Mouse (Mus musculus) forebrain, embryonic 11.5 days (tissue): ENCODE measurements around the gene Ptpdc1. TPM values are rescaled to one million over a fixed set of nuclear protein-coding genes. Genes with fewer than 3 reads are reported as not detected.

Experiments
- ATAC-seq: fragments of 200-750 bp; cut with Nextera tagmentation; replicated peaks from 2 replicates; pipeline ENCODE4 v1.8.0; 2017; ENCODE audit warnings: moderate TSS enrichment; ENCODE audit not compliant: low FRiP score
- DNase-seq: peaks from one replicate; pipeline ENCODE4 v3.0.0-alpha.2; 2017; ENCODE audit warnings: low spot score
- H3K27ac ChIP-seq: fragments of 300-500 bp; sonication (generic); 2 replicates; pipeline ENCODE4 v1.5.1; 2014; ENCODE audit warnings: low read depth, low read length
- H3K27me3 ChIP-seq: fragments of 300-500 bp; sonication (generic); 2 replicates; pipeline ENCODE4 v1.6.1; 2014; ENCODE audit warnings: mild to moderate bottlenecking, low read length, mixed read lengths; ENCODE audit not compliant: control insufficient read depth, insufficient read depth
- H3K36me3 ChIP-seq: fragments of 300-500 bp; sonication (generic); 2 replicates; pipeline ENCODE4 v1.6.1; 2014; ENCODE audit warnings: mild to moderate bottlenecking, low read length, moderate library complexity, mixed read lengths; ENCODE audit not compliant: control insufficient read depth, insufficient read depth
- H3K4me1 ChIP-seq: fragments of 300-500 bp; sonication (generic); replicated peaks from 2 replicates; pipeline ENCODE4 v1.6.1; 2014; ENCODE audit warnings: low read length, mixed read lengths; ENCODE audit not compliant: control insufficient read depth, insufficient read depth
- H3K4me2 ChIP-seq: fragments of 300-500 bp; sonication (generic); 2 replicates; pipeline ENCODE4 v1.6.1; 2014; ENCODE audit warnings: low read depth, mild to moderate bottlenecking, low read length, moderate library complexity, mixed read lengths; ENCODE audit not compliant: severe bottlenecking
- H3K4me3 ChIP-seq: fragments of 300-500 bp; sonication (generic); 2 replicates; pipeline ENCODE4 v1.5.1; 2014; ENCODE audit warnings: low read depth, low read length
- H3K9ac ChIP-seq: fragments of 300-500 bp; sonication (generic); 2 replicates; pipeline ENCODE4 v1.6.1; 2014; ENCODE audit warnings: low read length
- H3K9me3 ChIP-seq: fragments of 300-500 bp; sonication (generic); 2 replicates; pipeline ENCODE4 v1.6.1; 2016; ENCODE audit warnings: low read length, mixed read lengths; ENCODE audit not compliant: control insufficient read depth
- WGBS: fragments of 180-500 bp; shearing (Covaris S2); extraction: QIAGEN DNeasy Blood & Tissue Kit; methylation state at CpG from one replicate; pipeline ENCODE4 v1.1.7; 2014; 5-methylcytosine and 5-hydroxymethylcytosine counted together
- polyA plus RNA-seq: library from polyadenylated mRNA; unstranded; fragments of >200 nt; fragmentation: Nextera tagmentation; extraction: Ambion mirVana; gene quantifications from 2 replicates; pipeline ENCODE4 v1.2.1, GENCODE M21; 2014

The Ptpdc1 gene
- polyA plus RNA-seq, 1 experiment from 2014 or later = 18.0 TPM

DNA sequence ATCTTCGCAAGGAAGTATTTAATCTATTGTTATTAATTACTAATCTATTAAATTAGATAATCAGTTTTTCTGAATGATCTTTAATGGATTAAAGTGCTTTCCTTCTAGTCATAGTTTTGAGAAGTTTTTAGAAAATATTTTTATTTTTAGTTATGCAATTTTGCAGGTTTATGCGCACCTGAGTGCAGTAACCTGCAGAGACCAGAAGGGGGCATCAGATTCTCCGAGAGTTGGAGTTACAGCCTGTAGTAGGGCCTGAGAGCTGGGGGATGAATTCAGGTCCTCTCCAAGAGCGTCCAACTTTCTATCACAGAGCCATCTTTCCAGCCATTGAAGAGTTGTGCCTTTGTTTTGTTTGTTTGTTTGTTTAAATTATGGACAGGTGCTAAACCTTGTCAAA is 21.2 kb upstream of the Ptpdc1 start:
- WGBS = 87% methylated on average over 4 of the region's 4 CpGs
- no peak overlapping the region for H3K4me3 ChIP-seq
- H3K27me3 ChIP-seq = no peaks in the 10 kb centered on the region
- no peaks in the 10 kb centered on the region for H3K4me1 ChIP-seq
- no peaks in the 10 kb centered on the region for H3K36me3 ChIP-seq
- no peaks in the 10 kb centered on the region for H3K9me3 ChIP-seq
- no peak overlapping the region for H3K27ac ChIP-seq
- H3K9ac ChIP-seq = no peak overlapping the region
- H3K4me2 ChIP-seq = no peak overlapping the region
- DNase-seq (no peak), ATAC-seq (no peak)

DNA sequence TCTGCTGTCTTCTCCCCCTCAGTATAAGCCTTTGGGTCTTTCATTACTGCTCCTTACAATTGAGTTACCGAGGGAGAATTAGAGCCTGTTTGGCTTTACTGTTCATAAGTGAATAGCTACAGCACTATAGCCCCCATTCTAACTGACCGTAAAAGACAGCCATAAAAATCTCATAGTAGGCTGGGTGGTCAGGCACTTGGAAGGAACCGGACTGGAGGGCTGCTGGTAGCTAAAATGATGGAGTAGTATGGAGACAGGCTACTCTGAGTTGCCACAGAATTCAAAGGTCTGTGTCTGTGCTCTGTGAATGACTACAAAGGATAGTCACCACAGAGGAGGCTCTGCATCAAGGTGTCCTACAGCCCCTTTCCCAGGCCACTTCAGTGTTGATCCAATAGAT is 18.5 kb upstream of the Ptpdc1 start:
- Histone ChIP-seq H3K27ac (no peak overlapping the region), H3K4me2 (no peak overlapping the region), H3K36me3 (no peaks in the 10 kb centered on the region), H3K9ac (no peak overlapping the region), H3K4me1 (no peaks in the 10 kb centered on the region), H3K4me3 (no peak overlapping the region), H3K27me3 (no peaks in the 10 kb centered on the region), H3K9me3 (no peaks in the 10 kb centered on the region)
- 82% methylated on average over 3 of the region's 3 CpGs for WGBS
- DNase-seq = no peak
- no peak for ATAC-seq

- H3K4me1 ChIP-seq = no peaks in the 10 kb centered on the region
- no peak overlapping the region for H3K27ac ChIP-seq
- DNase-seq (no peak), ATAC-seq (no peak)
- H3K36me3 ChIP-seq = no peaks in the 10 kb centered on the region
- no peaks in the 10 kb centered on the region for H3K27me3 ChIP-seq
- H3K9ac ChIP-seq = no peak overlapping the region
- 87% methylated on average over 6 of the region's 6 CpGs for WGBS
- no peak overlapping the region for H3K4me2 ChIP-seq
- H3K4me3 ChIP-seq = no peak overlapping the region
- no peaks in the 10 kb centered on the region for H3K9me3 ChIP-seq
Observed at GRCm38 (mm10) chr13:48643072-48643471, 17.6 kb upstream of the Ptpdc1 start.

- no peak overlapping the region for H3K9ac ChIP-seq
- no peaks in the 10 kb centered on the region for H3K36me3 ChIP-seq
- DNase-seq = no peak
- no peaks in the 10 kb centered on the region for H3K4me1 ChIP-seq
- no peak for ATAC-seq
- no peak overlapping the region for H3K4me3 ChIP-seq
- no peak overlapping the region for H3K27ac ChIP-seq
- no peaks in the 10 kb centered on the region for H3K9me3 ChIP-seq
- H3K27me3 ChIP-seq = no peaks in the 10 kb centered on the region
- no peak overlapping the region for H3K4me2 ChIP-seq
Observed at GRCm38 (mm10) chr13:48639570-48639969, 14.1 kb upstream of the Ptpdc1 start.

DNA sequence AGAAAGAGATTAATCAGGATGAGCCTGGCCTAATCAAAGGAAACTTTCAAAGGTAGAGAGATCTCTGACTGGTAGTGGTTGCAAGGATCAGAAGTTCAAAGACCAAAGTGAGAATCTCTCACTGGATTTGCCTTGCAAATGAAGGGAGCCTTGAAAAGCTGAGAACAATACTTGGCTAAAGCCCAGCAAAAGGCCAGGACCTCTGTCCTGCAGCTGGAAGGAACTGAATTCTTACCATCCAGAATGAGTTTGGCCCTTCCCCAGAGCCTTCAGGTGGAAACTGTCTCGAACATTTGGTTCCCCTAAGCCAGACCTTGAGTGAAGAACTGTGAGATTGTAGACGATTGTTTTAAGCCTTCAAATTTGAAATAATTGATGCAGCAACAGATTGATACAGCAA is 12.2 kb upstream of the Ptpdc1 start:
- no peak overlapping the region for H3K4me2 ChIP-seq
- no peaks in the 10 kb centered on the region for H3K27me3 ChIP-seq
- H3K9ac ChIP-seq = no peak overlapping the region
- H3K36me3 ChIP-seq = no peaks in the 10 kb centered on the region
- H3K27ac ChIP-seq = no peak overlapping the region
- no peaks in the 10 kb centered on the region for H3K9me3 ChIP-seq
- WGBS = 53% methylated on average over 2 of the region's 2 CpGs
- DNase-seq (no peak), ATAC-seq (no peak)
- no peak overlapping the region for H3K4me3 ChIP-seq
- no peaks in the 10 kb centered on the region for H3K4me1 ChIP-seq

DNA sequence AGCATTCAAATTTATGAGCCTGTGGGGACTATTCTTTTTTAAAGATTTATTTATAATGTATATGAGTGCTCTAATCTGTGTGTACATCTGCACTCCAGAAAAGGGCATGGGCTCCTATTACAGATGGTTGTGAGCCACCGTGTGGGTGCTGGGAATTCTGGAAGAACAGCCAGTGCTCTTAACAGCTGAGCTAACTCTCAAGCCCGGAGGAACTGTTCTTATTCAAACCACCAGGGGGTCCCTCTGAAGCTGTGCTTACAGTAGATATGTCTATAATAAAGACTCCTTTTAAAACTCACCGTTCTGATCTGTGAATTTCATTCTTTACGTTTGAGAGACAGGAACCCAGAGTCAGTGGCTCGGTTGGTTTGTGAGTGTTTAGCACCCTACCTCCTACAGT is 6.2 kb upstream of the Ptpdc1 start:
- Histone ChIP-seq H3K9me3 (no peaks in the 10 kb centered on the region), H3K4me1 (no peaks in the 10 kb centered on the region), H3K27me3 (no peaks in the 10 kb centered on the region), H3K4me2 (no peak overlapping the region), H3K27ac (no peak overlapping the region), H3K9ac (no peak overlapping the region), H3K36me3 (no peaks in the 10 kb centered on the region), H3K4me3 (no peak overlapping the region)
- no peak for DNase-seq
- 76% methylated on average over 5 of the region's 5 CpGs for WGBS
- ATAC-seq = no peak

DNA sequence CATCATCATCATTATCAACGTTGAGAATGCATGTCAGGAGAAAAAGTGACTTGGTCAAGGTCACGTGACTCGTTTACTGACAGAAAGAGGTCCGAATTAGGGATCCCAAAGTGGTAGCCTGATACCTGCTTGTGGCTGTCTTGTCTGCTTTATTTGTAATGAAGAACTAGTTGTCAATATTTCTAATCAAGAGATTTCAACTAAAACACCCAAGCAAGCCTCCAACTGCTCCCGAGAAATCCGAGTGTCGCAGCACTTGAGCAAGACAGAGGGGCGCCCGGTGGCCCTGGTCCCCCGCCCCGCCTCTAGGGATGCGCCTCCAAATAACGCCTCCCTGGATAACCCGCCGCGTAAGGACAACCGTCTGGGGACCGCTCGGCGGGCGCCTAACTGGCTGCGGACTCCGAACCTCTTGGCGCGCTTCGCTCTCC is 481 bp downstream of the Ptpdc1 start:
- Histone ChIP-seq H3K27me3 (peaks cover 2% of the 10 kb centered on the region; the same call in 1 of the 2 replicates), H3K4me1 (0 out of 2 replicates have a peak, but pooled peaks cover 2% of the 10 kb centered on the region), H3K4me3 (peak overlapping the region; percentile 71), H3K36me3 (no peaks in the 10 kb centered on the region), H3K27ac (peak overlapping the region; percentile 72), H3K9ac (peak overlapping the region; percentile 81), H3K9me3 (no peaks in the 10 kb centered on the region; the same call in 1 of the 2 replicates), H3K4me2 (peak overlapping the region; percentile 81)
- ATAC-seq (peak; percentile 82), DNase-seq (no peak)
- 3% methylated on average over 26 of the region's 26 CpGs for WGBS

DNA sequence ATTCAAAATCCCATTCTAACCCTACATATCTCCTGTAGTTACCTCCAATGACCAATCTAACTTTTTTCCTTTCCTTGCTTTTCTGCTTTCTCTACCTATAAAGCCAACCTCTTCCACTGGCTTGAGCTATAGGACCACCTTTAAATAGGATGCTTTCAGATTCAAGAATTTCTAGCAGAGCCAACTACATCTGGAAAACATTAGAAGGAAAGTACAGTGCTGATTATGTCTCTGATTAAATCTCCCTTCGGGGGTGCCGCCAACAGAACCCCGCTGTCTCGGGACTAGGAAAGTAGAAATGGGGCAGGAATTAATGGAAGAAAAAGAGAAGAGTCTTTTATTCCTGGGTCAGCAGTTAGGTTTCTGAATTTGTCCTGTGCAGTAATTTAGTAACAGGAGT is 6.6 kb downstream of the Ptpdc1 start:
- no peak for ATAC-seq
- Histone ChIP-seq H3K9me3 (no peaks in the 10 kb centered on the region), H3K27ac (no peak overlapping the region), H3K27me3 (no peaks in the 10 kb centered on the region), H3K36me3 (no peaks in the 10 kb centered on the region), H3K9ac (no peak overlapping the region), H3K4me3 (no peak overlapping the region), H3K4me1 (no peaks in the 10 kb centered on the region), H3K4me2 (no peak overlapping the region)
- WGBS = 80% methylated on average over 4 of the region's 4 CpGs
- DNase-seq = no peak

DNA sequence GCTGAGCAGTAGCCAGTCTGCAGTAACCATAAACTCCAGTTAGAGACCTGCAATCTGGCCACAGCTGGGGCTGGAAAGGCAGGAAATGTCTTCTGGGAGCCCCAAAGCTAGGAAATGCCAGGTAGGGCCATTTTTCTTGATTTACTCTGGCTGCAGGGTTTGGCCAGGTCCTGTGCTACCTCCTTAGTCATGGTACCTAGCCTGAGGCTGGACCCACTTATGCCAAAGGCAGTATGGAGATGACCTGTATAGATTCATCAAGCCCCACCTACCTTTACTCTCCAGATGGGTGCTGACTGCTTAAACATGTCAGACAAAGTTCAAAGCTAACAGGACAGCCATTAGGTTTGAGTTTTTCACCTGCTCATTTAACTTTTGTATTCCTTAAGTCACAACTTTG is 7.7 kb downstream of the Ptpdc1 start:
- Histone ChIP-seq H3K27ac (no peak overlapping the region), H3K4me1 (no peaks in the 10 kb centered on the region), H3K4me3 (no peak overlapping the region), H3K36me3 (no peaks in the 10 kb centered on the region), H3K4me2 (no peak overlapping the region), H3K27me3 (no peaks in the 10 kb centered on the region), H3K9me3 (no peaks in the 10 kb centered on the region), H3K9ac (no peak overlapping the region)
- no peak for ATAC-seq
- no peak for DNase-seq
